Mouse (Mus musculus) CD4-positive, CD25-positive, alpha-beta regulatory T cell, adult 4 months (primary cell): ENCODE data around the gene Cadps2. TPM values are rescaled to one million over a fixed set of nuclear protein-coding genes. Genes with fewer than 3 reads are reported as not detected.

Experiments used
- ATAC-seq: one replicate; pipeline ENCODE4 v1.8.0; 2017
- polyA plus RNA-seq, 2 experiments: library from polyadenylated mRNA; unstranded; fragments of 100-300 nt; shearing (Covaris generic); gene quantifications; one replicate each; pipeline ENCODE4 v1.2.1; 2017

Cadps2 gene
- polyA plus RNA-seq, 2 experiments from 2014 or later = not detected

- no peak for ATAC-seq
Observed at GRCm38 (mm10) chr6:23523710-23524109, 315.5 kb downstream of the Cadps2 start.

- ATAC-seq = no peak
Observed at GRCm38 (mm10) chr6:23522556-23522955, 316.7 kb downstream of the Cadps2 start.

GRCm38 (mm10) chr6:23498611-23499010 is 340.6 kb downstream of the Cadps2 start:
- ATAC-seq = no peak

GRCm38 (mm10) chr6:23491804-23492203 is 347.4 kb downstream of the Cadps2 start:
- ATAC-seq = no peak

- no peak for ATAC-seq
Observed at GRCm38 (mm10) chr6:23490431-23490830, 348.8 kb downstream of the Cadps2 start.

GRCm38 (mm10) chr6:23489046-23489445 is 350.2 kb downstream of the Cadps2 start:
- ATAC-seq = no peak

GRCm38 (mm10) chr6:23472686-23473085 is 366.5 kb downstream of the Cadps2 start:
- ATAC-seq = no peak

- no peak for ATAC-seq
Observed at GRCm38 (mm10) chr6:23471830-23472229, 367.4 kb downstream of the Cadps2 start.

GRCm38 (mm10) chr6:23467885-23468284 is 371.3 kb downstream of the Cadps2 start:
- no peak for ATAC-seq

GRCm38 (mm10) chr6:23462600-23463280 is 376.5 kb downstream of the Cadps2 start:
- no peak for ATAC-seq

- ATAC-seq = no peak
Observed at GRCm38 (mm10) chr6:23457748-23458147, 381.5 kb downstream of the Cadps2 start.

- no peak for ATAC-seq
Observed at GRCm38 (mm10) chr6:23453907-23454306, 385.3 kb downstream of the Cadps2 start.

GRCm38 (mm10) chr6:23439897-23440296 is 399.3 kb downstream of the Cadps2 start:
- ATAC-seq = no peak

GRCm38 (mm10) chr6:23410256-23411049 is 428.8 kb downstream of the Cadps2 start:
- ATAC-seq = no peak

- ATAC-seq = no peak
Observed at GRCm38 (mm10) chr6:23394131-23394530, 445.1 kb downstream of the Cadps2 start.

- ATAC-seq = no peak
Observed at GRCm38 (mm10) chr6:23392711-23393110, 446.5 kb downstream of the Cadps2 start.

- no peak for ATAC-seq
Observed at GRCm38 (mm10) chr6:23386711-23387110, 452.5 kb downstream of the Cadps2 start.

- ATAC-seq = no peak
Observed at GRCm38 (mm10) chr6:23383004-23383347, 456.2 kb downstream of the Cadps2 start.

GRCm38 (mm10) chr6:23382283-23383003 is 456.8 kb downstream of the Cadps2 start:
- no peak for ATAC-seq

GRCm38 (mm10) chr6:23376327-23376726 is 462.9 kb downstream of the Cadps2 start:
- ATAC-seq = no peak

GRCm38 (mm10) chr6:23361842-23362451 is 477.3 kb downstream of the Cadps2 start:
- no peak for ATAC-seq

GRCm38 (mm10) chr6:23360596-23360995 is 478.6 kb downstream of the Cadps2 start:
- no peak for ATAC-seq

- no peak for ATAC-seq
Observed at GRCm38 (mm10) chr6:23356141-23356540, 483.1 kb downstream of the Cadps2 start.
